Mouse (Mus musculus): Measurements from ENCODE around the gene Lao1. TPM values are rescaled to one million over a fixed set of nuclear protein-coding genes. Genes with fewer than 3 reads are reported as not detected.

The Lao1 gene
- total and polyA plus RNA-seq, 3 experiments: 0.34 to 0.81 TPM; not detected in 1

DNA sequence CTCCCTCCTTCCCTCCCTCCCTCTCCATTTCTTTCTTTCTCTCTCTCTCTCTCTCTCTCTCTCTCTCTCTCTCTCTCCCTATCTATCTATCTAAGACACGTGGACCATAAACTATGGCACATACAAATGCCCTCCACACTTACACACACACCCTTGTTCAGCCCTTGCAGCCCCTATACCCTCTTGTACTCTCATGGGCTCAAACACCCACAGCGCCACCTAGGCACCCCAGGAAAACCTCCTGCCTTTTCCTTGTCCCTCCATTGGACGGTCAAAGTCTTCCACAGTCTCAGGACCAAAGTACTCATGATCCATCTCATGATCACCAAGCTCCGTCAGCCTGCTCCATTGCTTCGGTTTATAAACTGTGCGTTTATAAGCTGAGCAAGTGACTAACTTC, 54.2 kb downstream of the Lao1 start:
- Histone ChIP-seq H3K9ac (ENCODE audit: insufficient read depth, low read depth) (no peak overlapping the region), H3K4me2 (ENCODE audit: insufficient read depth, low read depth, poor library complexity, severe bottlenecking) (no peak overlapping the region), H3K27ac (ENCODE audit: insufficient read depth, low read depth) (no peak overlapping the region), H3K27me3 (replicated peaks) (no peaks in the 10 kb centered on the region), H3K4me3 (replicated peaks in 1 of 3; ENCODE audit: low read depth in 2 of 3, low read length in 2 of 3, poor library complexity in 1 of 3) (no peak overlapping the region), H3K9me3 (replicated peaks; ENCODE audit: low read length) (no peaks in the 10 kb centered on the region), H3K79me2 (replicated peaks; ENCODE audit: control insufficient read depth, extremely low read depth, insufficient read depth, poor library complexity, severe bottlenecking) (no peaks in the 10 kb centered on the region), H3K4me1 (ENCODE audit: control insufficient read depth in 1 of 2, insufficient read depth in 2 of 2) (no peaks in the 10 kb centered on the region), H3K36me3 (replicated peaks in 1 of 2; ENCODE audit: control insufficient read depth in 1 of 2, insufficient read depth in 1 of 2, low read length in 1 of 2) (no peaks in the 10 kb centered on the region)
- dilution Hi-C loops (cut with MboI; ENCODE audit: extremely low pct_ligation_motif_present, extremely low pct_unique_long_range_greater_than_20kb, low sequenced_read_pairs) (no loop called here), in situ Hi-C loops (cut with MboI; ENCODE audit: low pct_ligation_motif_present, low pct_unique_long_range_greater_than_20kb, low sequenced_read_pairs) (no loop called here)
- no peak for DNase-seq (ENCODE audit: extremely low read depth)
- no peak for TF ChIP-seq ZC3H11A (IDR thresholded peaks at IDR 0.05; ENCODE audit: low read depth, low read length)
- peak in 1 of 2 experiments; percentile 45; a peak in 2 of 4 replicates for TF ChIP-seq CTCF (conservative IDR thresholded peaks at IDR 0.05 in 1 of 2, IDR thresholded peaks at IDR 0.05 in 1 of 2; ENCODE audit: low read depth in 2 of 2, low read length in 2 of 2)
- no peak for TF ChIP-seq USF2 (conservative IDR thresholded peaks at IDR 0.05; ENCODE audit: low read depth, low read length)
- no peak for TF ChIP-seq UBTF (IDR thresholded peaks at IDR 0.05; ENCODE audit: low read depth, low read length)

GRCm38 (mm10) chr4:119017078-119017477, 55.7 kb downstream of the Lao1 start:
- Histone ChIP-seq H3K9me3 (replicated peaks; ENCODE audit: low read length) (no peaks in the 10 kb centered on the region), H3K27me3 (replicated peaks) (no peaks in the 10 kb centered on the region), H3K4me3 (replicated peaks in 1 of 3; ENCODE audit: low read depth in 2 of 3, low read length in 2 of 3, poor library complexity in 1 of 3) (no peak overlapping the region), H3K79me2 (replicated peaks; ENCODE audit: control insufficient read depth, extremely low read depth, insufficient read depth, poor library complexity, severe bottlenecking) (no peaks in the 10 kb centered on the region), H3K27ac (ENCODE audit: insufficient read depth, low read depth) (no peak overlapping the region), H3K9ac (ENCODE audit: insufficient read depth, low read depth) (no peak overlapping the region), H3K4me2 (ENCODE audit: insufficient read depth, low read depth, poor library complexity, severe bottlenecking) (no peak overlapping the region), H3K36me3 (replicated peaks in 1 of 2; ENCODE audit: control insufficient read depth in 1 of 2, insufficient read depth in 1 of 2, low read length in 1 of 2) (no peaks in the 10 kb centered on the region), H3K4me1 (ENCODE audit: control insufficient read depth in 1 of 2, insufficient read depth in 2 of 2) (peaks cover 3 to 7% of the 10 kb centered on the region in 2 experiments; a peak in 3 of 4 replicates)
- in situ Hi-C loops (cut with MboI; ENCODE audit: low pct_ligation_motif_present, low pct_unique_long_range_greater_than_20kb, low sequenced_read_pairs) (no loop called here), dilution Hi-C loops (cut with MboI; ENCODE audit: extremely low pct_ligation_motif_present, extremely low pct_unique_long_range_greater_than_20kb, low sequenced_read_pairs) (no loop called here)
- no peak for TF ChIP-seq POLR2A (IDR thresholded peaks at IDR 0.05; ENCODE audit: low read depth, low read length)
- no peak for TF ChIP-seq IRF4 (IDR thresholded peaks at IDR 0.05; ENCODE audit: low read depth, low read length)
- no peak for TF ChIP-seq ZMIZ1 (IDR thresholded peaks at IDR 0.05; ENCODE audit: low read depth, low read length)
- TF ChIP-seq JUN (IDR thresholded peaks at IDR 0.05; ENCODE audit: insufficient read depth, low read depth, low read length): no peak
- no peak for TF ChIP-seq MXI1 (IDR thresholded peaks at IDR 0.05; ENCODE audit: low read depth, low read length)
- TF ChIP-seq SIN3A (IDR thresholded peaks at IDR 0.05; ENCODE audit: low read length): no peak
- no peak for TF ChIP-seq ELF1 (IDR thresholded peaks at IDR 0.05; ENCODE audit: low read depth, low read length)
- no peak for TF ChIP-seq POLR2AphosphoS2 (IDR thresholded peaks at IDR 0.05; ENCODE audit: low read depth, low read length)
- no peak for TF ChIP-seq JUND (conservative IDR thresholded peaks at IDR 0.05; ENCODE audit: low read depth, low read length)
- TF ChIP-seq NRF1 (IDR thresholded peaks at IDR 0.05; ENCODE audit: low read depth, low read length): no peak
- no peak for TF ChIP-seq NELFE (IDR thresholded peaks at IDR 0.05; ENCODE audit: low read depth, low read length)
- TF ChIP-seq USF2 (conservative IDR thresholded peaks at IDR 0.05; ENCODE audit: low read depth, low read length): no peak
- TF ChIP-seq ZC3H11A (IDR thresholded peaks at IDR 0.05; ENCODE audit: low read depth, low read length): no peak
- TF ChIP-seq SMC3 (IDR thresholded peaks at IDR 0.05; ENCODE audit: low read depth, low read length): no peak
- TF ChIP-seq MEF2A (IDR thresholded peaks at IDR 0.05; ENCODE audit: borderline replicate concordance, low read depth, low read length): no peak
- no peak for TF ChIP-seq GABPA (IDR thresholded peaks at IDR 0.05; ENCODE audit: insufficient replicate concordance, low read depth, low read length)
- no peak for TF ChIP-seq MAX (IDR thresholded peaks at IDR 0.05; ENCODE audit: low read length)
- no peak for TF ChIP-seq E2F4 (IDR thresholded peaks at IDR 0.05; ENCODE audit: insufficient replicate concordance, low read depth, low read length)
- no peak for DNase-seq (ENCODE audit: extremely low read depth)

Other genes starting within 250 kb of the Lao1 start
- gene Olfr1340, start 241.4 kb upstream of the Lao1 start, total RNA-seq (2012; rRNA removed): not detected in 2 replicates
- not detected in 2 replicates for gene Olfr1340, start 241.4 kb upstream of the Lao1 start, total RNA-seq (2014; rRNA removed)
- gene Olfr1340, start 241.4 kb upstream of the Lao1 start, polyA plus RNA-seq (2012; ENCODE audit: insufficient read length, low read depth): not detected in 2 replicates
- gene Olfr1339, start 229.4 kb upstream of the Lao1 start, total RNA-seq (2012; rRNA removed): not detected in 2 replicates
- gene Olfr1339, start 229.4 kb upstream of the Lao1 start, total RNA-seq (2014; rRNA removed): not detected in 2 replicates
- gene Olfr1339, start 229.4 kb upstream of the Lao1 start, polyA plus RNA-seq (2012; ENCODE audit: insufficient read length, low read depth): not detected in 2 replicates
- gene Olfr1338, start 202.8 kb upstream of the Lao1 start, total RNA-seq (2012; rRNA removed): 0.04 TPM in 1 of 2 replicates, not detected in the other
- not detected in 2 replicates for gene Olfr1338, start 202.8 kb upstream of the Lao1 start, total RNA-seq (2014; rRNA removed)
- not detected in 2 replicates for gene Olfr1338, start 202.8 kb upstream of the Lao1 start, polyA plus RNA-seq (2012; ENCODE audit: insufficient read length, low read depth)
- gene Olfr1337, start 179.0 kb upstream of the Lao1 start, total RNA-seq (2012; rRNA removed): not detected in 2 replicates
- gene Olfr1337, start 179.0 kb upstream of the Lao1 start, total RNA-seq (2014; rRNA removed): not detected in 2 replicates
- gene Olfr1337, start 179.0 kb upstream of the Lao1 start, polyA plus RNA-seq (2012; ENCODE audit: insufficient read length, low read depth): not detected in 2 replicates
- not detected in 2 replicates for gene Olfr1335, start 151.6 kb upstream of the Lao1 start, total RNA-seq (2012; rRNA removed)
- gene Olfr1335, start 151.6 kb upstream of the Lao1 start, total RNA-seq (2014; rRNA removed): not detected in 2 replicates
- not detected in 2 replicates for gene Olfr1335, start 151.6 kb upstream of the Lao1 start, polyA plus RNA-seq (2012; ENCODE audit: insufficient read length, low read depth)
- gene Olfr1333, start 125.3 kb upstream of the Lao1 start, total RNA-seq (2012; rRNA removed): not detected in 2 replicates
- not detected in 2 replicates for gene Olfr1333, start 125.3 kb upstream of the Lao1 start, total RNA-seq (2014; rRNA removed)
- gene Olfr1333, start 125.3 kb upstream of the Lao1 start, polyA plus RNA-seq (2012; ENCODE audit: insufficient read length, low read depth): not detected in 2 replicates
- 0.08 TPM in 1 of 2 replicates, not detected in the other for gene Olfr1331, start 96.9 kb upstream of the Lao1 start, total RNA-seq (2012; rRNA removed)
- not detected in 2 replicates for gene Olfr1331, start 96.9 kb upstream of the Lao1 start, total RNA-seq (2014; rRNA removed)
- 0.12 and 0.26 TPM in 2 replicates for gene Olfr1331, start 96.9 kb upstream of the Lao1 start, polyA plus RNA-seq (2012; ENCODE audit: insufficient read length, low read depth)
- gene Olfr1330, start 73.0 kb upstream of the Lao1 start, total RNA-seq (2012; rRNA removed): 0.47 and 0.50 TPM in 2 replicates
- not detected in 2 replicates for gene Olfr1330, start 73.0 kb upstream of the Lao1 start, total RNA-seq (2014; rRNA removed)
- 2.5 and 3.0 TPM in 2 replicates for gene Olfr1330, start 73.0 kb upstream of the Lao1 start, polyA plus RNA-seq (2012; ENCODE audit: insufficient read length, low read depth)
- 0.25 and 0.34 TPM in 2 replicates for gene Olfr1329, start 44.1 kb upstream of the Lao1 start, total RNA-seq (2012; rRNA removed)
- gene Olfr1329, start 44.1 kb upstream of the Lao1 start, total RNA-seq (2014; rRNA removed): not detected in 2 replicates
- not detected in 2 replicates for gene Olfr1329, start 44.1 kb upstream of the Lao1 start, polyA plus RNA-seq (2012; ENCODE audit: insufficient read length, low read depth)
- gene Olfr1328, start 23.0 kb upstream of the Lao1 start, total RNA-seq (2012; rRNA removed): 1.4 and 1.6 TPM in 2 replicates
- 0.74 and 1.5 TPM in 2 replicates for gene Olfr1328, start 23.0 kb upstream of the Lao1 start, total RNA-seq (2014; rRNA removed)
- gene Olfr1328, start 23.0 kb upstream of the Lao1 start, polyA plus RNA-seq (2012; ENCODE audit: insufficient read length, low read depth): 1.1 and 1.2 TPM in 2 replicates
- 26.8 and 46.2 TPM in 2 replicates for gene Slc2a1, start 147.1 kb downstream of the Lao1 start, total RNA-seq (2012; rRNA removed)
- 55.3 and 64.9 TPM in 2 replicates for gene Slc2a1, start 147.1 kb downstream of the Lao1 start, total RNA-seq (2014; rRNA removed)
- gene Slc2a1, start 147.1 kb downstream of the Lao1 start, polyA plus RNA-seq (2012; ENCODE audit: insufficient read length, low read depth): 30.5 and 33.4 TPM in 2 replicates
- gene Zfp691, start 212.6 kb downstream of the Lao1 start, total RNA-seq (2012; rRNA removed): 4.6 and 4.7 TPM in 2 replicates
- 2.3 and 3.2 TPM in 2 replicates for gene Zfp691, start 212.6 kb downstream of the Lao1 start, total RNA-seq (2014; rRNA removed)
- gene Zfp691, start 212.6 kb downstream of the Lao1 start, polyA plus RNA-seq (2012; ENCODE audit: insufficient read length, low read depth): 3.8 and 4.0 TPM in 2 replicates
- not detected in 2 replicates for gene Ermap, start 228.4 kb downstream of the Lao1 start, total RNA-seq (2012; rRNA removed)
- gene Ermap, start 228.4 kb downstream of the Lao1 start, total RNA-seq (2014; rRNA removed): not detected in 2 replicates
- 0.23 TPM in 1 of 2 replicates, not detected in the other for gene Ermap, start 228.4 kb downstream of the Lao1 start, polyA plus RNA-seq (2012; ENCODE audit: insufficient read length, low read depth)
- 15.8 and 16.2 TPM in 2 replicates for gene Svbp, start 233.7 kb downstream of the Lao1 start, total RNA-seq (2012; rRNA removed)
- gene Svbp, start 233.7 kb downstream of the Lao1 start, total RNA-seq (2014; rRNA removed): 15.5 and 15.7 TPM in 2 replicates
- gene Svbp, start 233.7 kb downstream of the Lao1 start, polyA plus RNA-seq (2012; ENCODE audit: insufficient read length, low read depth): 21.8 and 23.5 TPM in 2 replicates

All from CH12.LX (cell line).